Mouse (Mus musculus) ovary, postnatal 14 days (tissue): Measurements from ENCODE around the gene Kbtbd3.

ENCODE experiments used
- DNase-seq: peaks from one replicate; pipeline ENCODE4 v3.0.0; 2022; ENCODE audit warnings: low spot score

The Kbtbd3 gene

GRCm38 (mm10) chr9:4309351-4310085, at the start of gene Kbtbd3, which contains the start of gene Aasdhppt:
Gene Kbtbd3, plus strand, starts transcription at chr9:4309833.
Gene Aasdhppt, minus strand, starts transcription at chr9:4309471.
- peak; percentile 93 for DNase-seq

- no peak for DNase-seq
These were observed 49.5 kb upstream of the Kbtbd3 start for GRCm38 (mm10) chr9:4259841-4260745.

- no peak for DNase-seq
These were observed 48.9 kb upstream of the Kbtbd3 start for GRCm38 (mm10) chr9:4260746-4261090.

GRCm38 (mm10) chr9:4266881-4267280, 42.8 kb upstream of the Kbtbd3 start:
- DNase-seq = no peak

- DNase-seq = no peak
These were observed 25.8 kb upstream of the Kbtbd3 start for GRCm38 (mm10) chr9:4283850-4284249.

DNA sequence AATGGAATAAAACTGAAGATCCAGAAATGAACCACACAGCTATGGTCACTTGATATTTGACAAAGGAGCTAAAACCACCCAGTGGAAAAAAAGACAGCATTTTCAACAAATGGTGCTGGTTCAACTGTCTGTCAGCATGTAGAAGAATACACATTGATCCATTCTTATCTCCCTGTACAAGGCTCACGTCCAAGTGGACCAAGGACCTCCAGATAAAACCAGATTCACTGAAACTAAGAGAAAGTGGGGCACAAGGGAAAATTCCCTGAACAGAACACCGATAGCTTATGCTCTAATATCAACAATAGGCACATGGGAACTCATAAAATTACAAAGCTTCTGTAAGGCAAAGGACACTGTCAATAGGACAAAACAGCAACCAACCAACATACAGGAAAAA, 9.2 kb upstream of the Kbtbd3 start:
- no peak for DNase-seq

DNA sequence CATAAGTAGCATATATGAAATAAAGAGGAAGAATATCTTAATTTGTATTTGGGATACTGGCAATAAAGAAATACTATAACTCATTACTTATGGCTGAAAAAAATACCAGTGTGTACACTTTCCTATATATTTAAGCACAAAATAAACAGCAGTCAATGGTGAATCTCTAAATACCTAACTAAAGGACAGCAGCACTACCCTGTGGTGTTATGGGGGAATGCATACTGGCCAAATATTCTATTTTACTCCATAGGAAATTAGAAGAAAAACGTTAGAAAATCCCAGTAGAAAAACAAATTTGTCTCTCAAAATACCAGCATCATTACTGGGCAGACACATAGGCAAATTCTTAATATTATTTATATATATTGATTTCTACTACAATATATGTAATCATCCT, 4.8 kb upstream of the Kbtbd3 start:
- no peak for DNase-seq

DNA sequence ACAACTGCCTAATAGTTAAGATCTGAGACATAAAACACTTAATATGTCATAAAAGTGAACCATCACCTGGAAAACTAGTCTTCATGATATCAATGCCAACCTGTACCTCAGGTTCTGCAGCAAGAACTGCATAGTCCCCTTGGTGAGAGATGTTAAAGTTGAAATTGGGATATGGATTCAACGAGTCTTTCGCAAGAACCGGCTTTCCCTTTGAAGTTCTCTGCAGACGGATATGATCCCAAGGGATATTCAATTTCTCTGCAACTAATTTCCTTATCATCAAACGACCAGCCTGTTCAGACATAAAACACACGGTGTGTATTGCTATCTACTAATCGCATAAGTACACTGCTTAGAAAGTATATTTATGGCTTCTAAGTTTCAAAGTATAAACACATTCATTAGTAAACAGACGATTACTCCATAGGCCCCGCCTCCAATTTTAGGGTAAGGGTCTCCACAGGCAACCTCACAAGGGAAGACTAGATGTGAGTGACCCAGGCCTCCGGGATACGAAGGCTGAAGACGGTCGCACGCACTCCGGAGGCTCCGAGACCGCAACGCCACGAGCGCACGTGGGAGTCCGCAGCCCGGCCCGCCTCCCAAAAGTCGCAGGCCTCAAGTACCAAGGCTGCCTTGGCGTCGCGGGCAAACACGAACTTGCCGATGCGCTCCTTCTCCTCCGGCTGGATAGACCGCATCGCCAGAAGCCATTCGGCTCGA, 844 bp upstream of the Kbtbd3 start:
- DNase-seq = no peak

- no peak for DNase-seq
These were observed 1.1 kb downstream of the Kbtbd3 start for GRCm38 (mm10) chr9:4310706-4311105.

GRCm38 (mm10) chr9:4311162-4311561, 1.5 kb downstream of the Kbtbd3 start:
- DNase-seq = no peak

DNA sequence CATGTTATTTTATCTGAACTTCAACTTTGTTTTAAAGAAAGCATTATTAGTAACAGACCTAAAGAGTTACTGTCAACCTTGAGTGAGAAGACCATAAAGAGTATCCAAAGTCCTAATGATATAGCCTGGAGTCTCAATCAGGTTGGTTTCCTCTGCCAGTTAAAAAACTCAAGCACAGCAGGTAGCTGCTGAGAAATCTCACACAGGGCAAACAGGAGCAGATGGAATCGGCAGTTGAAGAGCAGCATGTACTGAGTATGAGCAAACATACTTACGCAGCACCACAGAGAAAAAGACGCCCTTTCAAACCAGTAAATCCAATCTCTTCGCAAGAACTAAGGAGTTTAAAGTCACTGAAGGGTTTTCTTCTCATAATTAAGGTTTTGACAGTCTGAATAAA, 4.3 kb downstream of the Kbtbd3 start:
- DNase-seq = no peak

DNA sequence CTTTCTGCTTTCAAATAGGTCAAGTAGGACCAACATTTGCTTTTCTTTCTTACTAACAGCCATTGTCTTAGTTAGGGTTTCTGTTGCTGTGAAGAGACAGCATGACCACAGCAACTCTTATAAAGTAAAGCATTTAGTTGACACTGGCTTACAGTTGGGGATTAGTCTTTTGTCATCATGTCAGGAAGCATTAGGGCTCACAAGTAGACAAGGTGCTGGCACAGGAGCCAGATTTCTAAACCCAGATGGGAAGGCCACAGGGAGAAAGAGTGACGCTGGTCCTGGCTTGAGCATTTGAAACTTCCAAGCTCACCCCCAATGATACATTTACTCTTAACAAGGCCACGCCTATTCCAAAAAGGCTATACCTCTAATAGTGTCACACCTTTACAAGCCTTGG, 6.1 kb downstream of the Kbtbd3 start:
- no peak for DNase-seq

GRCm38 (mm10) chr9:4318939-4319721, 9.5 kb downstream of the Kbtbd3 start:
- DNase-seq = no peak

- no peak for DNase-seq
These were observed 43.5 kb downstream of the Kbtbd3 start for GRCm38 (mm10) chr9:4353163-4353562.

DNA sequence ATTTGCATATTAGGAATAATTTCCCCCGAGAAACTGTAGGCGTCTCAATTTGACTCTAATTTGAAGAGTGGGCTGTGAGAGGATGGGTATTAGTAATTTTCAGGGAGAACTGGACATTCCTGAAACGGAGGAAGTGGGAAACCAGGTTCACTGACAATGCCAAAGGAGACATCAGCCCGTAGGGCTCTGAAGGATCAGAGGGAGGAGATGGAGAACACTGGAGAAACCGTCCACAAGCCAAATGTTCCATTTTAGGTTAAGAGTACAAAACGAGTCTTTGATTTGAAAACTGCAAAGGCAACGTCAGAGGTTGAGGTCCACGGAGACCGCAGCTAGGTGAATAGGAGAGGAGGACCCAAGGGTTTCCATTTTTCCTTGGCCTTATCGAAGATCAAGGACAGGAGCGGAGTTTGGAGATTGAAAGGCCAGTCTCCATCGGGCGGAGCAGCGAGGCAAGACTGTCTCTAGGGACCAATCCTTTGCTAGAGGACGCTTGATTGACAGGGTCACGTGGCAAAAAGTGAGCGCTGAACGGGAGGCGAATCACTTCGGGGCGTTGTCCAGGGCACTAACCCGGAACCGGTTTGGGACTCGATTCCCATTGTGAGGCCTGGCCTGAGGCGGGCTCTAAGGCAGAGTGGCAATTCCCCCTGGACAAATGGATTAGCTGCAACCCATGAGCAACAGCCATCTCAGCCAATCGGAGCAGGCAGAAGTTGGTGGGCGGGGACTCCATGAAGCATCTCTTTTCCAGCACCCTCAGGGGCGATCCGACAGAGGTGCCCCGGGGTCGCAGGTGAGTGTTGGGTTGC, 66.4 kb downstream of the Kbtbd3 start, which contains the start of gene Msantd4:
Gene Msantd4 (plus strand): TSS at position 735 of the 812 bp plus-strand sequence.
- peak; percentile 88 for DNase-seq

GRCm38 (mm10) chr9:4376640-4377120, 67.0 kb downstream of the Kbtbd3 start:
- no peak for DNase-seq
